Mouse (Mus musculus) forebrain, embryonic 16.5 days (tissue): ENCODE measurements around the gene Kcmf1. TPM values are rescaled to one million over a fixed set of nuclear protein-coding genes. Genes with fewer than 3 reads are reported as not detected.

Experiments
- polyA plus RNA-seq: library from polyadenylated mRNA; unstranded; fragments of >200 nt; fragmentation: Nextera tagmentation; extraction: Ambion mirVana; gene quantifications from 2 replicates; pipeline ENCODE4 v1.2.1, GENCODE M21; 2015

The Kcmf1 gene
- polyA plus RNA-seq, 1 experiment from 2014 or later = 31.1 TPM

Other genes with a start within 250 kb of the Kcmf1 start
- gene Tcf7l1, start 110.7 kb downstream of the Kcmf1 start, polyA plus RNA-seq = 4.8 and 6.2 TPM in 2 replicates
- 3,396 and 3,669 TPM in 2 replicates for gene Tmsb10, start 58.8 kb upstream of the Kcmf1 start, polyA plus RNA-seq